Mouse (Mus musculus) stomach, postnatal 0 days (tissue): ENCODE results near the gene Htr5b.

Experiments
- CTCF ChIP-seq: IDR thresholded peaks from 2 replicates; pipeline ENCODE4 v1.5.1; 2016; ENCODE audit warnings: antibody characterized with exemption, low read depth, mild to moderate bottlenecking, moderate library complexity
- EP300 ChIP-seq: optimal IDR thresholded peaks from 2 replicates; pipeline ENCODE3; 2016; ENCODE audit warnings: antibody characterized with exemption

- TF ChIP-seq CTCF (no peak), EP300 (no peak)
These were observed 42.3 kb upstream of the Htr5b start for GRCm38 (mm10) chr1:121570522-121570921.
